Mouse (Mus musculus) forebrain, embryonic 13.5 days (tissue): ENCODE results near the gene Slc24a3. TPM values are rescaled to one million over a fixed set of nuclear protein-coding genes. Genes with fewer than 3 reads are reported as not detected.

Experiments used
- ATAC-seq: fragments of 200-750 bp; cut with Nextera tagmentation; 2 replicates; pipeline ENCODE4 v1.8.0; 2017
- H3K27ac ChIP-seq: fragments of 300-500 bp; sonication (generic); 2 replicates; pipeline ENCODE4 v1.5.1; 2015; ENCODE audit warnings: inconsistent platforms, mild to moderate bottlenecking, moderate library complexity
- H3K27me3 ChIP-seq: fragments of 300-500 bp; sonication (generic); 2 replicates; pipeline ENCODE4 v1.6.1; 2015; ENCODE audit warnings: mild to moderate bottlenecking, inconsistent platforms
- H3K36me3 ChIP-seq: fragments of 300-500 bp; sonication (generic); 2 replicates; pipeline ENCODE4 v1.6.1; 2015; ENCODE audit warnings: mild to moderate bottlenecking, inconsistent platforms; ENCODE audit not compliant: poor library complexity, severe bottlenecking
- H3K4me1 ChIP-seq: fragments of 300-500 bp; sonication (generic); 2 replicates; pipeline ENCODE4 v1.6.1; 2015; ENCODE audit warnings: inconsistent platforms
- H3K4me2 ChIP-seq: fragments of 300-500 bp; sonication (generic); 2 replicates; pipeline ENCODE4 v1.6.1; 2015; ENCODE audit warnings: inconsistent platforms, mild to moderate bottlenecking, moderate library complexity
- H3K4me3 ChIP-seq: fragments of 300-500 bp; sonication (generic); 2 replicates; pipeline ENCODE4 v1.5.1; 2015; ENCODE audit warnings: mild to moderate bottlenecking, inconsistent platforms
- H3K9ac ChIP-seq: fragments of 300-500 bp; sonication (generic); 2 replicates; pipeline ENCODE4 v1.6.1; 2015; ENCODE audit warnings: mild to moderate bottlenecking, inconsistent platforms
- H3K9me3 ChIP-seq: fragments of 300-500 bp; sonication (generic); replicated peaks from 2 replicates; pipeline ENCODE4 v1.6.1; 2016; ENCODE audit warnings: inconsistent platforms
- WGBS: fragments of 180-500 bp; shearing (Covaris S2); methylation state at CpG from one replicate; pipeline ENCODE4 v1.1.7; 2015; 5-methylcytosine and 5-hydroxymethylcytosine counted together
- polyA plus RNA-seq: library from polyadenylated mRNA; unstranded; fragments of >200 nt; fragmentation: Nextera tagmentation; extraction: Ambion mirVana; gene quantifications from 2 replicates; pipeline ENCODE4 v1.2.1, GENCODE M21; 2015

The Slc24a3 gene
- polyA plus RNA-seq, 1 experiment from 2014 or later, result 1.5 TPM

GRCm38 (mm10) chr2:145507702-145508101, 340.1 kb downstream of the Slc24a3 start:
- H3K27ac ChIP-seq, result no peak overlapping the region
- no peak overlapping the region for H3K9ac ChIP-seq
- ATAC-seq, result no peak
- H3K4me1 ChIP-seq, result no peaks in the 10 kb centered on the region
- no peak overlapping the region for H3K4me2 ChIP-seq
- no peaks in the 10 kb centered on the region for H3K9me3 ChIP-seq
- H3K36me3 ChIP-seq, result no peaks in the 10 kb centered on the region
- H3K4me3 ChIP-seq, result no peak overlapping the region
- WGBS, result 91% methylated on average over 2 of the region's 2 CpGs
- H3K27me3 ChIP-seq, result no peaks in the 10 kb centered on the region

GRCm38 (mm10) chr2:145510650-145511225, 343.2 kb downstream of the Slc24a3 start:
- H3K4me1 ChIP-seq, result no peaks in the 10 kb centered on the region
- no peak overlapping the region for H3K4me3 ChIP-seq
- H3K9me3 ChIP-seq, result no peaks in the 10 kb centered on the region
- no peaks in the 10 kb centered on the region for H3K27me3 ChIP-seq
- H3K36me3 ChIP-seq, result no peaks in the 10 kb centered on the region
- no peak overlapping the region for H3K4me2 ChIP-seq
- ATAC-seq, result no peak
- WGBS, result 85% methylated on average over 7 of the region's 7 CpGs
- H3K9ac ChIP-seq, result no peak overlapping the region
- no peak overlapping the region for H3K27ac ChIP-seq

- H3K4me1 ChIP-seq, result no peaks in the 10 kb centered on the region
- H3K4me3 ChIP-seq, result no peak overlapping the region
- H3K9me3 ChIP-seq, result no peaks in the 10 kb centered on the region
- 91% methylated on average over 4 of the region's 4 CpGs for WGBS
- no peaks in the 10 kb centered on the region for H3K36me3 ChIP-seq
- no peak for ATAC-seq
- H3K27ac ChIP-seq, result no peak overlapping the region
- H3K4me2 ChIP-seq, result no peak overlapping the region
- H3K27me3 ChIP-seq, result no peaks in the 10 kb centered on the region
- H3K9ac ChIP-seq, result no peak overlapping the region
Measured at GRCm38 (mm10) chr2:145515956-145516355, 348.4 kb downstream of the Slc24a3 start.

GRCm38 (mm10) chr2:145517346-145517745, 349.8 kb downstream of the Slc24a3 start:
- H3K9me3 ChIP-seq, result no peaks in the 10 kb centered on the region
- H3K27me3 ChIP-seq, result no peaks in the 10 kb centered on the region
- ATAC-seq, result peak; percentile 76
- H3K4me2 ChIP-seq, result no peak overlapping the region
- H3K36me3 ChIP-seq, result no peaks in the 10 kb centered on the region
- no peak overlapping the region for H3K27ac ChIP-seq
- WGBS, result 60% methylated on average over 9 of the region's 9 CpGs
- peaks cover 10% of the 10 kb centered on the region for H3K4me1 ChIP-seq
- H3K4me3 ChIP-seq, result no peak overlapping the region
- H3K9ac ChIP-seq, result no peak overlapping the region

- H3K27me3 ChIP-seq, result no peaks in the 10 kb centered on the region
- H3K4me1 ChIP-seq, result peaks cover 10% of the 10 kb centered on the region
- 54% methylated on average over 3 of the region's 3 CpGs for WGBS
- no peaks in the 10 kb centered on the region for H3K9me3 ChIP-seq
- peak; percentile 68; the same call in 1 of the 2 replicates for ATAC-seq
- no peak overlapping the region for H3K4me2 ChIP-seq
- no peak overlapping the region for H3K9ac ChIP-seq
- H3K4me3 ChIP-seq, result no peak overlapping the region
- H3K36me3 ChIP-seq, result no peaks in the 10 kb centered on the region
- no peak overlapping the region for H3K27ac ChIP-seq
Measured at GRCm38 (mm10) chr2:145522017-145522416, 354.5 kb downstream of the Slc24a3 start.

- no peaks in the 10 kb centered on the region for H3K9me3 ChIP-seq
- no peak overlapping the region for H3K4me3 ChIP-seq
- H3K9ac ChIP-seq, result no peak overlapping the region
- no peaks in the 10 kb centered on the region for H3K27me3 ChIP-seq
- H3K4me2 ChIP-seq, result no peak overlapping the region
- H3K27ac ChIP-seq, result no peak overlapping the region
- peaks cover 10% of the 10 kb centered on the region for H3K4me1 ChIP-seq
- no peaks in the 10 kb centered on the region for H3K36me3 ChIP-seq
- ATAC-seq, result no peak
- WGBS, result 91% methylated on average over 4 of the region's 4 CpGs
Measured at GRCm38 (mm10) chr2:145523381-145523780, 355.8 kb downstream of the Slc24a3 start.

GRCm38 (mm10) chr2:145527151-145527550, 359.6 kb downstream of the Slc24a3 start:
- no peaks in the 10 kb centered on the region for H3K9me3 ChIP-seq
- H3K4me2 ChIP-seq, result no peak overlapping the region
- 88% methylated on average over 1 of the region's 1 CpGs for WGBS
- H3K9ac ChIP-seq, result no peak overlapping the region
- no peaks in the 10 kb centered on the region for H3K36me3 ChIP-seq
- H3K27me3 ChIP-seq, result no peaks in the 10 kb centered on the region
- no peak overlapping the region for H3K4me3 ChIP-seq
- peaks cover 4% of the 10 kb centered on the region for H3K4me1 ChIP-seq
- no peak for ATAC-seq
- H3K27ac ChIP-seq, result no peak overlapping the region

GRCm38 (mm10) chr2:145530941-145531353, 363.4 kb downstream of the Slc24a3 start:
- WGBS, result 76% methylated on average over 4 of the region's 4 CpGs
- Histone ChIP-seq H3K4me2 (no peak overlapping the region), H3K27ac (no peak overlapping the region), H3K27me3 (no peaks in the 10 kb centered on the region), H3K36me3 (no peaks in the 10 kb centered on the region), H3K4me1 (peaks cover 3% of the 10 kb centered on the region; the same call in 1 of the 2 replicates), H3K9ac (no peak overlapping the region), H3K4me3 (no peak overlapping the region), H3K9me3 (no peaks in the 10 kb centered on the region)
- peak; percentile 45; the same call in 1 of the 2 replicates for ATAC-seq

GRCm38 (mm10) chr2:145533086-145533485, 365.5 kb downstream of the Slc24a3 start:
- H3K36me3 ChIP-seq, result no peaks in the 10 kb centered on the region
- H3K4me2 ChIP-seq, result no peak overlapping the region
- H3K9ac ChIP-seq, result no peak overlapping the region
- H3K4me3 ChIP-seq, result no peak overlapping the region
- no peak for ATAC-seq
- H3K4me1 ChIP-seq, result peaks cover 3% of the 10 kb centered on the region; the same call in 1 of the 2 replicates
- no peaks in the 10 kb centered on the region for H3K9me3 ChIP-seq
- 95% methylated on average over 2 of the region's 2 CpGs for WGBS
- no peak overlapping the region for H3K27ac ChIP-seq
- H3K27me3 ChIP-seq, result no peaks in the 10 kb centered on the region

- Histone ChIP-seq H3K4me3 (no peak overlapping the region), H3K27ac (no peak overlapping the region), H3K27me3 (no peaks in the 10 kb centered on the region), H3K4me2 (no peak overlapping the region), H3K4me1 (peaks cover 3% of the 10 kb centered on the region; the same call in 1 of the 2 replicates), H3K36me3 (no peaks in the 10 kb centered on the region), H3K9ac (no peak overlapping the region), H3K9me3 (no peaks in the 10 kb centered on the region)
- WGBS, result 91% methylated on average over 4 of the region's 4 CpGs
- ATAC-seq, result no peak
Measured at GRCm38 (mm10) chr2:145535307-145535706, 367.8 kb downstream of the Slc24a3 start.

- H3K4me1 ChIP-seq, result peaks cover 3% of the 10 kb centered on the region; the same call in 1 of the 2 replicates
- no peaks in the 10 kb centered on the region for H3K27me3 ChIP-seq
- ATAC-seq, result no peak
- H3K4me2 ChIP-seq, result no peak overlapping the region
- no peaks in the 10 kb centered on the region for H3K9me3 ChIP-seq
- H3K9ac ChIP-seq, result no peak overlapping the region
- no peak overlapping the region for H3K4me3 ChIP-seq
- no peak overlapping the region for H3K27ac ChIP-seq
- H3K36me3 ChIP-seq, result no peaks in the 10 kb centered on the region
- 95% methylated on average over 4 of the region's 4 CpGs for WGBS
Measured at GRCm38 (mm10) chr2:145535774-145536173, 368.2 kb downstream of the Slc24a3 start.

GRCm38 (mm10) chr2:145536986-145537385, 369.4 kb downstream of the Slc24a3 start:
- Histone ChIP-seq H3K9ac (no peak overlapping the region), H3K9me3 (no peaks in the 10 kb centered on the region), H3K4me2 (no peak overlapping the region), H3K27ac (no peak overlapping the region), H3K36me3 (no peaks in the 10 kb centered on the region), H3K4me1 (no peaks in the 10 kb centered on the region), H3K27me3 (no peaks in the 10 kb centered on the region), H3K4me3 (no peak overlapping the region)
- ATAC-seq, result peak; percentile 27; the same call in 1 of the 2 replicates
- WGBS, result 68% methylated on average over 4 of the region's 4 CpGs

- 75% methylated on average over 1 of the region's 1 CpGs for WGBS
- H3K4me3 ChIP-seq, result no peak overlapping the region
- H3K4me1 ChIP-seq, result no peaks in the 10 kb centered on the region
- no peaks in the 10 kb centered on the region for H3K36me3 ChIP-seq
- H3K27ac ChIP-seq, result no peak overlapping the region
- ATAC-seq, result no peak
- no peaks in the 10 kb centered on the region for H3K27me3 ChIP-seq
- no peaks in the 10 kb centered on the region for H3K9me3 ChIP-seq
- H3K9ac ChIP-seq, result no peak overlapping the region
- no peak overlapping the region for H3K4me2 ChIP-seq
Measured at GRCm38 (mm10) chr2:145541695-145542094, 374.1 kb downstream of the Slc24a3 start.
